Mouse (Mus musculus) B cell, adult 67 days (primary cell): ENCODE measurements around the gene Ttll6. TPM values are rescaled to one million over a fixed set of nuclear protein-coding genes. Genes with fewer than 3 reads are reported as not detected.

ENCODE experiments used
- total RNA-seq, 2 experiments: library from RNA; stranded (reverse); gene quantifications; 4 replicates each; pipeline ENCODE4 v1.2.4; 2023

The Ttll6 gene
- not detected for total RNA-seq

DNA sequence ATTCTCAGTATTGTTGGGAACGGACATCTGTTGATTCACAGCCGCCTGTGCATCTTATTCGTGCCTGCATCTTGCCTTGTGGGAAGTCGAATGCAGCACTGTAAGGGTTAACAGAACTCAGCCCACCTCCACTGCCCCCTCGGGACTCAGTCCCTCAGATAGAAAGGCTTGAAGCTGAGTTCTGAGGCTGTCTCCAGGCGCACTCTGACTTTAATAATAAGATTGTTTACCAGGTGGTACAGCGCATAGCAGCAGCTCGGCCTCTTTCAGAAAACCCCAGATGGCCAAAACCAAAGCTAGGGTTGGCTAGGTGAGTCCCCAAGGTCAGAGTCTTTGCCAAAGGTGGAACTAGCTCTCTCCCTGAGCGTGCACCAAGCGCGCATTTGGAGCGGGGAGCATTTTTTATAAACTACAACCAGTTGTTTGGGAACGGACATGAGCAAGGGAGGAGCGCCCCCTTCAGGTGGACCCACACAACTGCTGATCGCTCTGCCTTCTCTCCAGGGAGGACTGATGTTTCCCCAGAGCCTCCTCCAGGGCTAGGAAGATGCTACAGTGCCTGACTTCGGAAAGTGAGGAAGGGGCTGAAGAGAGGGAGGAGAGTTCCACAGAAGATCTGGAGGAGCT, at the start of gene Ttll6:
Gene Ttll6 (plus strand): TSS at position 548 of the 627 bp plus-strand sequence.

GRCm38 (mm10) chr11:96111751-96112150, 21.8 kb upstream of the Ttll6 start, which contains the start of gene Calcoco2:
TSS of gene Calcoco2 (minus strand) at chr11:96111964.

DNA sequence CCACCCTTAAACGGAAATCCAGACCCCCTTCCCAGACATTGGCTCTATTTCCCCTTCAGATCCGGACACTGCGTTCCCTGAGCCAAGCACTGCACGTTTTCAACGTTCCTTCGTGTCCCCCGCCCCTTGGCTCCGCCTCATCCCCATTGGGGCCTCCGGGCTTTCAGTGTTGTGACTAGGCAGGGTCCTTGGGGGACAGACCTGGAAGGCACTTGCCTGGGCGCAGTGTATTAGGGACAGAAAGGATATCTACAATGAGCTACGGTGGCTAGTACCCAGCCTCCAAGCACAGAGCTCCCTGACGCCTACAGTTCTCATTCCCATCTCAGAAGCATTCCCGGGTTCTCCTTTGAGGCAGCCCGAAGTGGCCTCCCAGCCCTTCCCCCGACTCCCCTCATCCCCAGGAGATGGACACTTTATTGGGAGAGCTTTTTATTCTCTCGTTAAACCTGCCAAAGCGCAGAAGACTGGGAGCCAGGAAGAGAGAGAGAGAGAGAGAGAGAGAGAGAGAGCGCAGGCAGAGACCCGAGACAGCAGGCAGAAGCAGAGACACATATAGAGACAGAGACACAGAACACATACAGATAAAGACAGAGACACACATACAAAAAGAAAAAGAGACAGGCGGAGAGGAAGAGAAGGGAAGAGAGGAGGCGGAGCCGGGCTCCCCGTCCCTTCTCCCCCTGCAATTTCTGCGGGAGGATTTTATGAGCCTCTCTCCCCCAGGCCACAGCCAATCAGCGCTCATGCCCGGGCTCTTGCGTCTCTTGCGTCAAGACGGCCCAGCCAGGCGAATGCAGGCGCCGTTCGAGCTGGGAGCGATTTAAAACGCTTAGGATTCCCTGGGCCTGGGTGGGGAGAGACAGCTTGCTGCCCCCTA, 60.2 kb downstream of the Ttll6 start, which contains the start of gene Hoxb13:
Gene Hoxb13 (plus strand): TSS at position 796 of the 880 bp plus-strand sequence.

Other genes starting within 250 kb of the Ttll6 start
- gene B4galnt2, start 218.9 kb upstream of the Ttll6 start, total RNA-seq, result under 1 TPM; 0.41 to 0.42 TPM
- gene Igf2bp1, start 127.8 kb upstream of the Ttll6 start, total RNA-seq, result not detected
- gene Gip, start 109.2 kb upstream of the Ttll6 start, total RNA-seq, result not detected
- 10 to 100 TPM; 63.4 to 63.6 TPM for gene Snf8, start 98.9 kb upstream of the Ttll6 start, total RNA-seq
- gene Ube2z, start 68.4 kb upstream of the Ttll6 start, total RNA-seq, result 10 to 100 TPM; 51.4 to 52.6 TPM
- 10 to 100 TPM; 92.9 to 94.3 TPM for gene Atp5g1, start 58.1 kb upstream of the Ttll6 start, total RNA-seq
- gene Calcoco2, start 21.8 kb upstream of the Ttll6 start, total RNA-seq, result not detected
- not detected for gene Hoxb13, start 60.5 kb downstream of the Ttll6 start, total RNA-seq
- not detected for gene Hoxb9, start 137.7 kb downstream of the Ttll6 start, total RNA-seq
- not detected for gene Hoxb8, start 148.1 kb downstream of the Ttll6 start, total RNA-seq
- not detected for gene Hoxb7, start 152.8 kb downstream of the Ttll6 start, total RNA-seq
- gene Hoxb6, start 158.7 kb downstream of the Ttll6 start, total RNA-seq, result not detected
- gene Hoxb5, start 169.6 kb downstream of the Ttll6 start, total RNA-seq, result not detected
- 1 to 10 TPM; 2.6 to 3.6 TPM for gene Hoxb4, start 184.5 kb downstream of the Ttll6 start, total RNA-seq
- gene Hoxb3, start 189.5 kb downstream of the Ttll6 start, total RNA-seq, result under 1 TPM; 0.38 to 0.98 TPM
- gene Hoxb2, start 216.7 kb downstream of the Ttll6 start, total RNA-seq, result not detected
- not detected for gene Hoxb1, start 232.0 kb downstream of the Ttll6 start, total RNA-seq